Mouse (Mus musculus): ENCODE results near the gene Pask.

DNA sequence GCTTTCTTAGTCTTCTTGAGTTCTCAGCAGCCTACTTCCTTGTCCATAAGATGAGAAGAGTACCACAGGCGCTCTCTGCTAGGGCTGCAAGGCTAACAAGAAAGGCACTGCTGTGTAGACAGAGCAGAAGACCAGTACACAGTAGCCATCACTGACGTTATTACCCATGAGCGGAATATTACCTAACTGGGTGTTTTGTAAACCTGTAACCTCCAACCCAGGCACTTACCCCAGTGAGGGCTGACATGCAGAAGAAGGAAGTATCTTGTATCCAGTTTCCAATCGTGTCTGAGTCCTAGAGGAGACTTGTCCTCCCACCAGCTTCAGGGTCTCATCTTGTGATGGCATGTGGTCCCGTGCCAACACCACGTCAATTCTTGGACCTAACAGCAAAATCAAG, 19.3 kb downstream of the Pask start:
- TF ChIP-seq TAL1 (IDR thresholded peaks at IDR 0.05; ENCODE audit: low read length) (no peak), GATA1 (IDR thresholded peaks at IDR 0.05; ENCODE audit: low read length) (no peak)

Measured in erythroblast, embryonic 14.5 days (primary cell).